Mouse (Mus musculus): ENCODE results near the gene Scamp3.

DNA sequence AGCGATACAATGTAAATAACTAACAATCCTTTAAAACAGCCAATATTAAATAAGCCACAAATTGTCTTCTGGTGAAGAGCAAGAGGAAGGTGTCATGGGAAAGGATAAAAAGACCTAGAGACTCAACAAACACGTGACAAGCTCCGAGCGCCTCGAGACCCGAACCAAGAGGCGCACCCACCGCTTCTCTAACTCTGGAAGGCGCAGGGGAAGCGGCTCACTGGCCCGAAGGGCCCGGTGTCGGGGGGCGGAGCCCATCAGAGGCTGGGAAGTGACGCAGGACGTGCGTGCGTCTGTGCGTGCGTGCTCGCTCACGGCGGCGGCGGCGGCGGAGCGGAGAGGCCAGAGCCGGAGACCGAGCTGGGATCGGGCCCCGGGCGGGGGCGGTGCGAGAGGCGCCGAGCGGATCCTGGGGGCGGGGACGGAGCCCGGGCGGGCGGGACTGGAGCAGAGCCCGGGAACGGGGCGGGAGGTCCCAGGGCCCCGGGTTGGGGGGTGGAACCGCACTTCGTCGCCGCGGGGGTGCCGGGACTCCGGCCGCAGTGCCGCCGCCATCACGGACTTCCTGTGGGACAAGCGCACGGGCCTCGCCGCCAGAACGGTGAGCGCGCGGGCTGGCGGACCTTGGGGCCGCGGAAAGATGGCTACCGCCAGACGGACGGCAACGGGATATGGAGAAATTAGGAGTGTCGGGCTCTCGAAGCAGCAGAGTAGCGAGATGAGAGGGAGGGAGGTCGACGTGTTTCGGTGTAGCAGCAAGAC is 12.6 kb upstream of the Scamp3 start, which contains the start of gene Clk2:
- TF ChIP-seq CTCF (IDR thresholded peaks at IDR 0.05; ENCODE audit: low read depth, low read length) (no peak), POLR2A (IDR thresholded peaks at IDR 0.05; ENCODE audit: borderline replicate concordance, low read depth, low read length) (no peak)

All from bone marrow macrophage, adult 2 months (primary cell).